Mouse (Mus musculus): Measurements from ENCODE around the gene Atp8a2.

DNA sequence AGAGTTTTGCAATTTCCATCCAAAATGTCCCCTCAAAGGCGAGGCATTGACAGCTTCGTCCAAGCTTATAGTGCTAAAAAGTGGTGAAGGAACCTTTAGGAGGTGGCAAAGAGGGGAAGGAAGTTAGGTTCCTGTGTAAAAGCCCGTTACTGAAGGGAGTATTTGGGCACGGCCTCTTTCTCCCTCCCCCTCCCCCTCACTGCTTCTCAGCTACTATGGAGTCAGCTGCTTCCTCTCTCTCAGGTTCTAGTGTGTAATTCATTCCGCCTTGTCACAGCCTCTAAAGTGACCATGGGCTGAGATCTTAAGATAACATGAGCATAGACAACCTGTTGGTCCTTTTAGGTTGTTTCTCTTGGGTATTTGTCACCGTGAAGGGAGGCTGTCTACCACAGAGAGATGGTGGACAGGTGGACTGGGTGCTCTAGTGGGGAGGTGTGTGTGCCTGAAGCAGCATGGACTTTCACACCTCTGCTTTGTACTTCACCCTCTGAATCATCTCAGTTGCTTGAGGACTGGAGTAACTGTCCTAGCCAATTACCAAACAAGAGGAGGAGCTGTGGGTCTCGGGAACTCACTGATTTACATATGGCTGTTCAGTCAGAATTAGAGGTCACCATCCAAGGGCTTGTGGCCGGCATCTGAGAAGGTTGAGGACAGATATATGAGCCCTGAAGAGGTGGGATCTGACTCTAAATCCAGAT lies 229.0 kb downstream of the Atp8a2 start:
- TF ChIP-seq CTCF (IDR thresholded peaks at IDR 0.05; ENCODE audit: low read depth), result no peak
- TF ChIP-seq EP300 (IDR thresholded peaks at IDR 0.05; ENCODE audit: low read depth), result no peak

Data from heart, postnatal 0 days (tissue).